Mouse (Mus musculus): Measurements from ENCODE around the gene Vstm2l. TPM values are rescaled to one million over a fixed set of nuclear protein-coding genes. Genes with fewer than 3 reads are reported as not detected.

Gene Vstm2l
- 78.0 TPM for polyA plus RNA-seq (2015; fragmentation: Illumina TruSeq; extraction: RNeasy Lipid Tissue Mini Kit (QIAGEN cat#74804); ENCODE audit: low read depth, low replicate concordance)

GRCm38 (mm10) chr2:157914105-157914764, at the start of gene Vstm2l:
Gene Vstm2l (plus strand): TSS chr2:157914653.

Other genes with a start within 250 kb of the Vstm2l start
- 26.0 TPM for gene Ctnnbl1, start 177.3 kb upstream of the Vstm2l start, polyA plus RNA-seq (2015; fragmentation: Illumina TruSeq; extraction: RNeasy Lipid Tissue Mini Kit (QIAGEN cat#74804); ENCODE audit: low read depth, low replicate concordance)
- gene Tti1, start 113.8 kb downstream of the Vstm2l start, polyA plus RNA-seq (2015; fragmentation: Illumina TruSeq; extraction: RNeasy Lipid Tissue Mini Kit (QIAGEN cat#74804); ENCODE audit: low read depth, low replicate concordance): 12.2 TPM
- gene Rprd1b, start 113.8 kb downstream of the Vstm2l start, polyA plus RNA-seq (2015; fragmentation: Illumina TruSeq; extraction: RNeasy Lipid Tissue Mini Kit (QIAGEN cat#74804); ENCODE audit: low read depth, low replicate concordance): 15.0 TPM
- gene Tgm2, start 231.8 kb downstream of the Vstm2l start, polyA plus RNA-seq (2015; fragmentation: Illumina TruSeq; extraction: RNeasy Lipid Tissue Mini Kit (QIAGEN cat#74804); ENCODE audit: low read depth, low replicate concordance): 9.7 TPM

All from brain, adult 10 weeks (tissue).